Comparison of ENCODE assay signal across 14 mouse cellular contexts in genomic region chr10:103855211-103855610, GRCm38 (mm10).
"Had no signal": no experiment of that assay in that cellular context is flagged by ENCODE, and none has a peak within 500 bp of the region (broad histone marks: within the 10 kb centered on the region; RNA-seq: fewer than 3 reads in every experiment).

No protein-coding gene starts in this region.

- H3K4me3 ChIP-seq: limb, embryonic 13.5 days; liver, embryonic 15.5 days; midbrain, embryonic 13.5 days had no signal

- H3K4me2 ChIP-seq: limb, embryonic 13.5 days; liver, embryonic 11.5 days; liver, embryonic 15.5 days; midbrain, embryonic 13.5 days had no signal

- H3K4me1 ChIP-seq: limb, embryonic 13.5 days; liver, embryonic 15.5 days; midbrain, embryonic 13.5 days had no signal

- H3K36me3 ChIP-seq: limb, embryonic 13.5 days; liver, embryonic 15.5 days; midbrain, embryonic 13.5 days had no signal

- H3K9ac ChIP-seq: limb, embryonic 13.5 days; liver, embryonic 15.5 days; midbrain, embryonic 13.5 days had no signal

- H3K27me3 ChIP-seq: limb, embryonic 13.5 days; liver, embryonic 15.5 days; midbrain, embryonic 13.5 days had no signal

- H3K9me3 ChIP-seq: limb, embryonic 13.5 days; liver, embryonic 15.5 days; midbrain, embryonic 13.5 days had no signal

- ATAC-seq: lung, postnatal 0 days; midbrain, embryonic 13.5 days had no signal

- DNase-seq: kidney, adult 8-10 months; left cerebral cortex, postnatal 4 days; lung, adult 2 months; lung, postnatal 36 days; retina, postnatal 1 day; right cerebral cortex, postnatal 4 days; spleen, adult 18-20 months; thymus, adult 18-20 months; thymus, postnatal 14 days had no signal

- H3K27ac ChIP-seq: limb, embryonic 13.5 days; liver, embryonic 15.5 days; midbrain, embryonic 13.5 days had no signal
